Mouse (Mus musculus) CH12.LX (cell line): ENCODE results near the gene Prelp. TPM values are rescaled to one million over a fixed set of nuclear protein-coding genes. Genes with fewer than 3 reads are reported as not detected.

Experiments
- DNase-seq: peaks from one replicate; pipeline ENCODE4 v3.0.0-alpha.2; 2013; ENCODE audit errors: extremely low read depth
- H3K27ac ChIP-seq: 2 replicates; pipeline ENCODE4 v1.5.1; 2012; ENCODE audit warnings: low read depth, mild to moderate bottlenecking, control low read depth, moderate library complexity; ENCODE audit not compliant: insufficient read depth
- H3K27me3 ChIP-seq: replicated peaks from 2 replicates; pipeline ENCODE3; 2012; ENCODE audit warnings: inconsistent platforms
- H3K36me3 ChIP-seq, 2 experiments: replicated peaks in 1 of 2; 2 replicates each; pipeline versions ENCODE3 to v1.6.1; 2012; ENCODE audit warnings: inconsistent platforms in 1 of 2, low read length in 1 of 2, mild to moderate bottlenecking in 1 of 2, mixed read lengths in 1 of 2, moderate library complexity in 1 of 2; ENCODE audit not compliant: control insufficient read depth in 1 of 2, insufficient read depth in 1 of 2
- H3K4me1 ChIP-seq, 2 experiments: 2 replicates each; pipeline ENCODE4 v1.6.1; 2012; ENCODE audit warnings: inconsistent platforms in 1 of 2, moderate library complexity in 1 of 2; ENCODE audit not compliant: insufficient read depth in 2 of 2, control insufficient read depth in 1 of 2
- H3K4me2 ChIP-seq: 2 replicates; pipeline ENCODE4 v1.6.1; 2012; ENCODE audit warnings: low read depth, mild to moderate bottlenecking, control low read depth; ENCODE audit not compliant: poor library complexity, insufficient read depth, severe bottlenecking
- H3K4me3 ChIP-seq, 3 experiments: fragments of 150-350 bp in 1 of 3; sonication (generic) in 1 of 3; replicated peaks in 1 of 3; 2 replicates each; pipeline versions ENCODE3 to v1.5.1; 2011 to 2012; ENCODE audit warnings: low read depth in 2 of 3, low read length in 2 of 3, mild to moderate bottlenecking in 2 of 3, moderate library complexity in 2 of 3, control low read depth in 1 of 3, improper control_type of control experiment in 1 of 3, inconsistent platforms in 1 of 3, mixed read lengths in 1 of 3; ENCODE audit not compliant: poor library complexity in 1 of 3
- H3K79me2 ChIP-seq: replicated peaks from 2 replicates; pipeline ENCODE4 v1.6.1; 2012; ENCODE audit warnings: mild to moderate bottlenecking, moderate library complexity; ENCODE audit not compliant: control insufficient read depth, poor library complexity, insufficient read depth, severe bottlenecking; ENCODE audit errors: extremely low read depth
- H3K9ac ChIP-seq: 2 replicates; pipeline ENCODE4 v1.6.1; 2012; ENCODE audit warnings: low read depth, mild to moderate bottlenecking, control low read depth, moderate library complexity; ENCODE audit not compliant: insufficient read depth
- H3K9me3 ChIP-seq: replicated peaks from 2 replicates; pipeline ENCODE3; 2012; ENCODE audit warnings: low read length, inconsistent platforms, mixed read lengths
- CHD1 ChIP-seq: IDR thresholded peaks from 2 replicates; pipeline ENCODE4 v1.6.1; 2012; ENCODE audit warnings: low read depth, low read length, improper control_type of control experiment, inconsistent platforms
- E2F4 ChIP-seq: IDR thresholded peaks from 2 replicates; pipeline ENCODE4 v1.6.1; 2011; ENCODE audit warnings: low read depth, low read length, improper control_type of control experiment; ENCODE audit not compliant: insufficient replicate concordance
- JUN ChIP-seq: IDR thresholded peaks from 2 replicates; pipeline ENCODE4 v1.6.1; 2011; ENCODE audit warnings: low read depth, mild to moderate bottlenecking, low read length, improper control_type of control experiment, moderate library complexity; ENCODE audit not compliant: insufficient read depth
- RAD21 ChIP-seq: IDR thresholded peaks from 2 replicates; pipeline ENCODE4 v1.6.1; 2011; ENCODE audit warnings: low read depth, mild to moderate bottlenecking, low read length, improper control_type of control experiment, moderate library complexity
- SMC3 ChIP-seq: IDR thresholded peaks from 2 replicates; pipeline ENCODE4 v1.6.1; 2011; ENCODE audit warnings: low read depth, low read length, improper control_type of control experiment
- TCF12 ChIP-seq: IDR thresholded peaks from 2 replicates; pipeline ENCODE4 v1.6.1; 2014; ENCODE audit warnings: low read depth, mild to moderate bottlenecking, inconsistent platforms, low read length, improper control_type of control experiment
- ZC3H11A ChIP-seq: IDR thresholded peaks from 2 replicates; pipeline ENCODE4 v1.6.1; 2012; ENCODE audit warnings: low read depth, mild to moderate bottlenecking, inconsistent platforms, low read length, improper control_type of control experiment
- ZKSCAN1 ChIP-seq: IDR thresholded peaks from 2 replicates; pipeline ENCODE4 v1.6.1; 2012; ENCODE audit warnings: low read depth, inconsistent platforms, low read length, improper control_type of control experiment, borderline replicate concordance
- dilution Hi-C: fragments of 300-500 bp; cut with MboI; formaldehyde crosslinking; loops from 2 replicates; pipeline ENCODE4 v1.14.3; 2020; ENCODE audit warnings: low sequenced_read_pairs; ENCODE audit not compliant: extremely low pct_unique_long_range_greater_than_20kb, extremely low pct_ligation_motif_present
- in situ Hi-C: fragments of 300-500 bp; cut with MboI; formaldehyde crosslinking; loops from 3 replicates; pipeline ENCODE4 v1.14.3; 2019; ENCODE audit warnings: low sequenced_read_pairs, low pct_ligation_motif_present, low pct_unique_long_range_greater_than_20kb, mixed read lengths
- polyA plus RNA-seq: library from polyadenylated mRNA; unstranded; fragments of >175 nt; gene quantifications from 2 replicates; pipeline ENCODE4 v1.2.1, GENCODE M21; 2012; ENCODE audit warnings: low read depth; ENCODE audit not compliant: insufficient read length
- total RNA-seq, 2 experiments: library from RNA; depleted of rRNA; stranded (reverse); fragments of 300-350 nt in 1 of 2; fragments of >200 nt in 1 of 2; gene quantifications; 2 replicates each; pipeline ENCODE4 v1.2.3; 2012 to 2014

Prelp gene
- total and polyA plus RNA-seq, 3 experiments, result not detected

DNA sequence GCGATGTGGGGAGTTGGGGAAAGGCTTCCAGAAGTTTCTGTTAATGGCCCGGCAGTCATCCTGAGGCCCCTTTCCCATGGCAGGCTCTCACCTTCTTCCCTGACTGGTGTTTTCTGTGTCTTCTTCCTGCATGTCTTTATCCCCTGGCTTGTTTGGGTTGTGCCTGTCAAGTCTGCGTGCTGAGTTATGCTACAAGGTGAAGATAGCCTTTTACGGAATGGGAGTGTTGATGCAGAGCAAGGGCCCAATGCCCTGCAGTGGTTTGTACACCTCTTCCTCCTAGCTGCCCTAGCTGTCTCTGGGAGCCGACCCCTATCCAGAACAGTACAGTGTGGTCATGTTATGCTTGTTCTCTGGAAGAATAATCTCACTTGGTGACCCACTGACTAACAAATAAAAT lies 60.2 kb downstream of the Prelp start:
- no peak for TF ChIP-seq RAD21
- TF ChIP-seq JUN, result no peak
- TF ChIP-seq TCF12, result no peak
- TF ChIP-seq CHD1, result no peak
- no peak for TF ChIP-seq ZC3H11A
- no peak for TF ChIP-seq E2F4
- TF ChIP-seq ZKSCAN1, result no peak
- no peak for TF ChIP-seq SMC3

More for the DNA sequence above, 60.2 kb downstream of the Prelp start:
- H3K4me3 ChIP-seq, result no peak overlapping the region
- H3K9ac ChIP-seq, result no peak overlapping the region
- DNase-seq, result no peak
- in situ Hi-C loops (no loop called here), dilution Hi-C loops (no loop called here)
- H3K9me3 ChIP-seq, result no peaks in the 10 kb centered on the region
- peaks cover 11 to 42% of the 10 kb centered on the region in 2 experiments for H3K4me1 ChIP-seq
- no peak overlapping the region for H3K27ac ChIP-seq
- H3K4me2 ChIP-seq, result no peak overlapping the region
- no peaks in the 10 kb centered on the region for H3K36me3 ChIP-seq
- H3K79me2 ChIP-seq, result no peaks in the 10 kb centered on the region
- no peaks in the 10 kb centered on the region for H3K27me3 ChIP-seq

Other genes with a start within 250 kb of the Prelp start
- 14.9 and 17.9 TPM in 2 replicates for gene Lax1, start 231.3 kb downstream of the Prelp start, total RNA-seq (2012; rRNA removed)
- gene Lax1, start 231.3 kb downstream of the Prelp start, total RNA-seq (2014; rRNA removed), result 14.2 and 16.1 TPM in 2 replicates
- gene Lax1, start 231.3 kb downstream of the Prelp start, polyA plus RNA-seq, result 15.0 and 15.6 TPM in 2 replicates
- gene Atp2b4, start 120.4 kb downstream of the Prelp start, total RNA-seq (2012; rRNA removed), result 15.9 and 17.5 TPM in 2 replicates
- 5.8 and 6.9 TPM in 2 replicates for gene Atp2b4, start 120.4 kb downstream of the Prelp start, total RNA-seq (2014; rRNA removed)
- gene Atp2b4, start 120.4 kb downstream of the Prelp start, polyA plus RNA-seq, result 16.2 and 18.4 TPM in 2 replicates
- not detected in 2 replicates for gene Optc, start 13.4 kb downstream of the Prelp start, total RNA-seq (2012; rRNA removed)
- gene Optc, start 13.4 kb downstream of the Prelp start, total RNA-seq (2014; rRNA removed), result not detected in 2 replicates
- not detected in 2 replicates for gene Optc, start 13.4 kb downstream of the Prelp start, polyA plus RNA-seq
- gene Fmod, start 115.8 kb upstream of the Prelp start, total RNA-seq (2012; rRNA removed), result not detected in 2 replicates
- gene Fmod, start 115.8 kb upstream of the Prelp start, total RNA-seq (2014; rRNA removed), result not detected in 2 replicates
- gene Fmod, start 115.8 kb upstream of the Prelp start, polyA plus RNA-seq, result not detected in 2 replicates
- 11.6 and 14.4 TPM in 2 replicates for gene Btg2, start 157.7 kb upstream of the Prelp start, total RNA-seq (2012; rRNA removed)
- gene Btg2, start 157.7 kb upstream of the Prelp start, total RNA-seq (2014; rRNA removed), result 14.8 and 19.7 TPM in 2 replicates
- 6.9 and 7.2 TPM in 2 replicates for gene Btg2, start 157.7 kb upstream of the Prelp start, polyA plus RNA-seq
- gene Chit1, start 189.8 kb upstream of the Prelp start, total RNA-seq (2012; rRNA removed), result 0.25 and 0.71 TPM in 2 replicates
- 0.28 and 0.47 TPM in 2 replicates for gene Chit1, start 189.8 kb upstream of the Prelp start, total RNA-seq (2014; rRNA removed)
- 0.18 and 0.36 TPM in 2 replicates for gene Chit1, start 189.8 kb upstream of the Prelp start, polyA plus RNA-seq